Mouse (Mus musculus) brown adipose tissue, adult 24 weeks (tissue): Measurements from ENCODE around the gene Ssh1. TPM values are rescaled to one million over a fixed set of nuclear protein-coding genes. Genes with fewer than 3 reads are reported as not detected.

ENCODE experiments used
- H3K27ac ChIP-seq: fragments of 200-500 bp; replicated peaks from 2 replicates; pipeline ENCODE4 v1.5.1; 2012; ENCODE audit warnings: low read depth, mild to moderate bottlenecking, low read length
- H3K4me1 ChIP-seq: fragments of 200-500 bp; 2 replicates; pipeline ENCODE4 v1.6.1; 2012; ENCODE audit warnings: low read length, mixed read lengths; ENCODE audit not compliant: control insufficient read depth, insufficient read depth, insufficient read length
- H3K4me3 ChIP-seq: fragments of 200-500 bp; 2 replicates; pipeline ENCODE4 v1.5.1; 2012; ENCODE audit warnings: low read depth, mild to moderate bottlenecking, low read length, moderate library complexity; ENCODE audit not compliant: insufficient read depth
- polyA plus RNA-seq: library from polyadenylated mRNA; stranded (reverse); fragments of >200 nt; gene quantifications from 2 replicates; pipeline ENCODE4 v1.2.4, GENCODE M21; 2012; ENCODE audit not compliant: missing spikeins, insufficient read depth, insufficient read length

Ssh1 gene
- polyA plus RNA-seq, 1 experiment: 11.7 TPM

GRCm38 (mm10) chr5:113939263-113939900 is 54.3 kb downstream of the Ssh1 start:
- H3K27ac ChIP-seq: no peak overlapping the region
- no peak overlapping the region for H3K4me3 ChIP-seq
- H3K4me1 ChIP-seq: no peaks in the 10 kb centered on the region

GRCm38 (mm10) chr5:113937650-113938049 is 56.0 kb downstream of the Ssh1 start:
- no peak overlapping the region for H3K4me3 ChIP-seq
- H3K27ac ChIP-seq: no peak overlapping the region
- no peaks in the 10 kb centered on the region for H3K4me1 ChIP-seq

- Histone ChIP-seq H3K4me1 (no peaks in the 10 kb centered on the region), H3K27ac (no peak overlapping the region), H3K4me3 (no peak overlapping the region)
Measured at GRCm38 (mm10) chr5:113933889-113934288, 59.8 kb downstream of the Ssh1 start.

GRCm38 (mm10) chr5:113933480-113933879 is 60.2 kb downstream of the Ssh1 start:
- no peak overlapping the region for H3K27ac ChIP-seq
- H3K4me1 ChIP-seq: no peaks in the 10 kb centered on the region
- no peak overlapping the region for H3K4me3 ChIP-seq

- Histone ChIP-seq H3K27ac (no peak overlapping the region), H3K4me3 (no peak overlapping the region), H3K4me1 (no peaks in the 10 kb centered on the region)
Measured at GRCm38 (mm10) chr5:113932310-113932709, 61.4 kb downstream of the Ssh1 start.

GRCm38 (mm10) chr5:113930648-113931609 is 62.8 kb downstream of the Ssh1 start:
- Histone ChIP-seq H3K27ac (peak overlapping the region; percentile 90), H3K4me3 (no peak overlapping the region)

GRCm38 (mm10) chr5:113929950-113930647 is 63.6 kb downstream of the Ssh1 start:
- peak overlapping the region; percentile 61 for H3K27ac ChIP-seq
- 0 out of 2 replicates have a peak, but pooled peaks cover 4% of the 10 kb centered on the region for H3K4me1 ChIP-seq
- peak overlapping the region; percentile 19; the same call in 1 of the 2 replicates for H3K4me3 ChIP-seq

More at GRCm38 (mm10) chr5:113930648-113931609, 62.8 kb downstream of the Ssh1 start:
- H3K4me1 ChIP-seq: 0 out of 2 replicates have a peak, but pooled peaks cover 4% of the 10 kb centered on the region

- Histone ChIP-seq H3K27ac (no peak overlapping the region), H3K4me1 (0 out of 2 replicates have a peak, but pooled peaks cover 4% of the 10 kb centered on the region), H3K4me3 (peak overlapping the region; percentile 19; the same call in 1 of the 2 replicates)
Measured at GRCm38 (mm10) chr5:113929526-113929925, 64.2 kb downstream of the Ssh1 start.

GRCm38 (mm10) chr5:113924608-113925007 is 69.1 kb downstream of the Ssh1 start:
- Histone ChIP-seq H3K4me3 (no peak overlapping the region), H3K27ac (no peak overlapping the region), H3K4me1 (0 out of 2 replicates have a peak, but pooled peaks cover 4% of the 10 kb centered on the region)

GRCm38 (mm10) chr5:113921310-113922166 is 72.2 kb downstream of the Ssh1 start:
- Histone ChIP-seq H3K4me1 (peaks cover 10% of the 10 kb centered on the region; the same call in 1 of the 2 replicates), H3K4me3 (no peak overlapping the region), H3K27ac (no peak overlapping the region)

GRCm38 (mm10) chr5:113919060-113919459 is 74.6 kb downstream of the Ssh1 start:
- peaks cover 5% of the 10 kb centered on the region; the same call in 1 of the 2 replicates for H3K4me1 ChIP-seq
- H3K27ac ChIP-seq: peak overlapping the region; percentile 73
- no peak overlapping the region for H3K4me3 ChIP-seq

- peak overlapping the region; percentile 27; the same call in 1 of the 2 replicates for H3K4me3 ChIP-seq
- H3K4me1 ChIP-seq: peaks cover 5% of the 10 kb centered on the region; the same call in 1 of the 2 replicates
- H3K27ac ChIP-seq: peak overlapping the region; percentile 91
Measured at GRCm38 (mm10) chr5:113918654-113919053, 75.0 kb downstream of the Ssh1 start.

- Histone ChIP-seq H3K4me1 (no peaks in the 10 kb centered on the region), H3K27ac (peak overlapping the region; percentile 36; the same call in 1 of the 2 replicates), H3K4me3 (no peak overlapping the region)
Measured at GRCm38 (mm10) chr5:113910705-113911104, 83.0 kb downstream of the Ssh1 start.
